Mouse (Mus musculus) ES-E14 (cell line): ENCODE measurements around the gene Hist1h2aa.

Experiments
- CHD2 ChIP-seq: IDR thresholded peaks from 2 replicates; pipeline ENCODE4 v1.6.1; 2014; ENCODE audit warnings: mild to moderate bottlenecking, low read depth, low read length, inconsistent platforms
- ZNF384 ChIP-seq: IDR thresholded peaks from 2 replicates; pipeline ENCODE4 v1.6.1; 2012; ENCODE audit warnings: low read depth, low read length, inconsistent platforms

DNA sequence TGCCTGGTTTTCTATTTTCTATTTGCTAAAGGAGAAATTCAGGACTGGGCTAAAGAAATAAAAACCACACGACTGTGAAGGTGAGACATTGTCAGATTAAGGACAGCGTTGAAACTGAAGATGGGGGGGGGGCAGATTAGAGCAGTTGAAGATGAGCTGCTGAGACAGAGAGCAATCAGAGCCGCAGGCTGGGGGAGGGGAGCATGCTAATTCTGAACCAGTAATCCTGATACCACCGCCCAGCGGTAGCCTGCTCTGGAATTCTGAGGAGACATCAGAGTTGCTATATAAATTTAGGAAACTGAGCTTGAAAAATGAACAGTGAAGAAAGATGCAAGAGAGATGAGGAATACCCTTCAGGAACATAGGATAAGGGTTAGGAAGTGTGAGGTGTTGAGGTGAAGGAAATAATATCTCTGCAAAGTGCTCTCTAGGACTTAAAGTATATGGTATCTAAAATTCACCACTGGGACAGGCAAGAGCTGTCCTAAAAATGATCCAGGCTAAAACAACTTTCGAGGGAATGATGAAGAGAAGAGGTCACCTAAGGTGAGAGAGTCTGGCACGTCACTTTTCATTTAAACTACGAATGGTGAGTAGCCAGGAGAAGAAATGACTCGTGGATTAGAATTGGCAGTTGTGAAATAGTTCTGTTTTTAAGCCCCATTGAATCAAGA lies 41.5 kb upstream of the Hist1h2aa start:
- TF ChIP-seq CHD2 (no peak), ZNF384 (no peak)
